Mouse (Mus musculus): ENCODE results near the gene Tmem125.

- TF ChIP-seq CHD2 (IDR thresholded peaks at IDR 0.05; ENCODE audit: low read depth, low read length) = no peak
- no peak for TF ChIP-seq ZC3H11A (IDR thresholded peaks at IDR 0.05; ENCODE audit: borderline replicate concordance, low read depth, low read length)
Observed at GRCm38 (mm10) chr4:118553039-118553649, 9.3 kb upstream of the Tmem125 start.
